Mouse (Mus musculus) bone marrow, adult 2 months (tissue): ENCODE measurements around the gene Olfr1026.

ENCODE experiments used
- CTCF ChIP-seq: fragments of 200-500 bp; IDR thresholded peaks from 2 replicates; pipeline ENCODE4 v1.5.1; 2011; ENCODE audit warnings: low read length, control low read depth; ENCODE audit not compliant: control insufficient read depth, insufficient read depth
- POLR2A ChIP-seq: fragments of 200-500 bp; IDR thresholded peaks from 2 replicates; pipeline ENCODE4 v1.6.1; 2011; ENCODE audit warnings: low read depth, mild to moderate bottlenecking, control low read depth, low read length, borderline replicate concordance; ENCODE audit not compliant: control insufficient read depth

- TF ChIP-seq CTCF (no peak), POLR2A (no peak)
These were observed 6.5 kb upstream of the Olfr1026 start, which contains the start of gene Olfr1025-ps1 for GRCm38 (mm10) chr2:85914893-85915292.
